Mouse (Mus musculus) embryonic facial prominence, embryonic 14.5 days (tissue): ENCODE measurements around the gene Selenop. TPM values are rescaled to one million over a fixed set of nuclear protein-coding genes. Genes with fewer than 3 reads are reported as not detected.
"Not testable (repeated sequence)": the region's sequence is repeated elsewhere in the genome, so short reads cannot be mapped to it uniquely, and the experiment has no call there.

Source experiments
- ATAC-seq: fragments of 200-750 bp; cut with Nextera tagmentation; 2 replicates; pipeline ENCODE4 v1.8.0; 2017; ENCODE audit warnings: low read depth, moderate number of reproducible peaks, moderate TSS enrichment
- DNase-seq: peaks from one replicate; pipeline ENCODE4 v3.0.0-alpha.2; 2015; ENCODE audit warnings: low spot score
- H3K27ac ChIP-seq: fragments of 300-500 bp; sonication (generic); replicated peaks from 2 replicates; pipeline ENCODE4 v1.5.1; 2014; ENCODE audit warnings: low read depth, mild to moderate bottlenecking, low read length, moderate library complexity
- H3K27me3 ChIP-seq: fragments of 300-500 bp; sonication (generic); replicated peaks from 2 replicates; pipeline ENCODE4 v1.6.1; 2014; ENCODE audit warnings: low read length; ENCODE audit not compliant: control insufficient read depth, insufficient read depth
- H3K36me3 ChIP-seq: fragments of 300-500 bp; sonication (generic); 2 replicates; pipeline ENCODE4 v1.6.1; 2014; ENCODE audit warnings: low read length, mixed read lengths; ENCODE audit not compliant: control insufficient read depth, insufficient read depth
- H3K4me1 ChIP-seq: fragments of 300-500 bp; sonication (generic); 2 replicates; pipeline ENCODE4 v1.6.1; 2014; ENCODE audit warnings: antibody characterized with exemption, low read length; ENCODE audit not compliant: control insufficient read depth, insufficient read depth
- H3K4me2 ChIP-seq: fragments of 300-500 bp; sonication (generic); 2 replicates; pipeline ENCODE4 v1.6.1; 2014; ENCODE audit warnings: low read depth, mild to moderate bottlenecking, low read length, moderate library complexity, mixed read lengths
- H3K4me3 ChIP-seq: fragments of 300-500 bp; sonication (generic); 2 replicates; pipeline ENCODE4 v1.5.1; 2014; ENCODE audit warnings: low read depth, mild to moderate bottlenecking, low read length
- H3K9ac ChIP-seq: fragments of 300-500 bp; sonication (generic); 2 replicates; pipeline ENCODE4 v1.6.1; 2014; ENCODE audit warnings: low read depth, mild to moderate bottlenecking, low read length, moderate library complexity, mixed read lengths
- H3K9me3 ChIP-seq: fragments of 300-500 bp; sonication (generic); 2 replicates; pipeline ENCODE4 v1.6.1; 2016; ENCODE audit warnings: low read length; ENCODE audit not compliant: control insufficient read depth
- WGBS: fragments of 180-500 bp; shearing (Covaris S2); extraction: QIAGEN DNeasy Blood & Tissue Kit; methylation state at CpG from one replicate; pipeline ENCODE4 v1.1.7; 2014; 5-methylcytosine and 5-hydroxymethylcytosine counted together
- polyA plus RNA-seq: library from polyadenylated mRNA; unstranded; fragments of >200 nt; fragmentation: Nextera tagmentation; extraction: Ambion mirVana; gene quantifications from 2 replicates; pipeline ENCODE4 v1.2.1, GENCODE M21; 2014

The Selenop gene
- polyA plus RNA-seq, 1 experiment from 2014 or later: 205 TPM

- H3K36me3 ChIP-seq: no peaks in the 10 kb centered on the region
- no peak overlapping the region for H3K9ac ChIP-seq
- H3K27ac ChIP-seq: no peak overlapping the region
- 80% methylated on average over 3 of the region's 3 CpGs for WGBS
- H3K4me1 ChIP-seq: no peaks in the 10 kb centered on the region
- no peak overlapping the region for H3K4me2 ChIP-seq
- no peak for ATAC-seq
- H3K9me3 ChIP-seq: no peaks in the 10 kb centered on the region
- no peaks in the 10 kb centered on the region for H3K27me3 ChIP-seq
- H3K4me3 ChIP-seq: no peak overlapping the region
- no peak for DNase-seq
Observed at GRCm38 (mm10) chr15:3233837-3234551, 34.4 kb upstream of the Selenop start.

GRCm38 (mm10) chr15:3236338-3236737, 32.0 kb upstream of the Selenop start:
- WGBS: 85% methylated on average over 2 of the region's 2 CpGs
- ATAC-seq (no peak), DNase-seq (no peak)
- no peaks in the 10 kb centered on the region for H3K27me3 ChIP-seq
- H3K4me3 ChIP-seq: no peak overlapping the region
- H3K27ac ChIP-seq: no peak overlapping the region
- H3K9ac ChIP-seq: no peak overlapping the region
- no peaks in the 10 kb centered on the region for H3K36me3 ChIP-seq
- H3K9me3 ChIP-seq: no peaks in the 10 kb centered on the region
- no peak overlapping the region for H3K4me2 ChIP-seq
- H3K4me1 ChIP-seq: no peaks in the 10 kb centered on the region

GRCm38 (mm10) chr15:3237963-3238362, 30.4 kb upstream of the Selenop start:
- Histone ChIP-seq H3K4me2 (no peak overlapping the region), H3K9ac (no peak overlapping the region), H3K9me3 (no peaks in the 10 kb centered on the region), H3K27me3 (no peaks in the 10 kb centered on the region), H3K4me1 (no peaks in the 10 kb centered on the region), H3K36me3 (no peaks in the 10 kb centered on the region), H3K4me3 (no peak overlapping the region), H3K27ac (no peak overlapping the region)
- ATAC-seq: no peak
- WGBS: 82% methylated on average over 1 of the region's 1 CpGs
- no peak for DNase-seq

GRCm38 (mm10) chr15:3245036-3245435, 23.3 kb upstream of the Selenop start:
- H3K36me3 ChIP-seq, H3K4me2 ChIP-seq, H3K9ac ChIP-seq, H3K27me3 ChIP-seq, H3K27ac ChIP-seq, H3K4me3 ChIP-seq, DNase-seq, ATAC-seq, H3K9me3 ChIP-seq, H3K4me1 ChIP-seq: not testable (repeated sequence)
- WGBS: 84% methylated on average over 10 of the region's 10 CpGs

- no peaks in the 10 kb centered on the region for H3K27me3 ChIP-seq
- 83% methylated on average over 2 of the region's 2 CpGs for WGBS
- ATAC-seq (no peak), DNase-seq (no peak)
- H3K4me2 ChIP-seq: no peak overlapping the region
- no peak overlapping the region for H3K9ac ChIP-seq
- H3K36me3 ChIP-seq: no peaks in the 10 kb centered on the region
- no peaks in the 10 kb centered on the region for H3K4me1 ChIP-seq
- H3K4me3 ChIP-seq: no peak overlapping the region
- H3K27ac ChIP-seq: no peak overlapping the region
- H3K9me3 ChIP-seq: 0 out of 2 replicates have a peak, but pooled peaks cover 6% of the 10 kb centered on the region
Observed at GRCm38 (mm10) chr15:3250620-3251019, 17.7 kb upstream of the Selenop start.

GRCm38 (mm10) chr15:3251031-3251717, 17.2 kb upstream of the Selenop start:
- no peaks in the 10 kb centered on the region for H3K36me3 ChIP-seq
- no peak overlapping the region for H3K4me2 ChIP-seq
- ATAC-seq (no peak), DNase-seq (no peak)
- no peaks in the 10 kb centered on the region for H3K27me3 ChIP-seq
- no peak overlapping the region for H3K27ac ChIP-seq
- H3K9me3 ChIP-seq: 0 out of 2 replicates have a peak, but pooled peaks cover 6% of the 10 kb centered on the region
- WGBS: 77% methylated on average over 3 of the region's 3 CpGs
- no peak overlapping the region for H3K9ac ChIP-seq
- H3K4me1 ChIP-seq: no peaks in the 10 kb centered on the region
- no peak overlapping the region for H3K4me3 ChIP-seq

- Histone ChIP-seq H3K36me3 (no peaks in the 10 kb centered on the region), H3K9me3 (0 out of 2 replicates have a peak, but pooled peaks cover 6% of the 10 kb centered on the region), H3K9ac (no peak overlapping the region), H3K27ac (no peak overlapping the region), H3K4me2 (no peak overlapping the region), H3K4me3 (no peak overlapping the region), H3K4me1 (no peaks in the 10 kb centered on the region), H3K27me3 (no peaks in the 10 kb centered on the region)
- ATAC-seq: no peak
- no peak for DNase-seq
Observed at GRCm38 (mm10) chr15:3251718-3252067, 16.7 kb upstream of the Selenop start.

- H3K4me3 ChIP-seq: no peak overlapping the region
- no peak overlapping the region for H3K4me2 ChIP-seq
- no peaks in the 10 kb centered on the region for H3K36me3 ChIP-seq
- H3K27me3 ChIP-seq: no peaks in the 10 kb centered on the region
- no peak for ATAC-seq
- 0 out of 2 replicates have a peak, but pooled peaks cover 6% of the 10 kb centered on the region for H3K9me3 ChIP-seq
- no peak overlapping the region for H3K27ac ChIP-seq
- WGBS: 83% methylated on average over 1 of the region's 1 CpGs
- H3K4me1 ChIP-seq: no peaks in the 10 kb centered on the region
- H3K9ac ChIP-seq: no peak overlapping the region
- DNase-seq: no peak
Observed at GRCm38 (mm10) chr15:3259025-3259424, 9.3 kb upstream of the Selenop start.

GRCm38 (mm10) chr15:3260309-3260708, 8.0 kb upstream of the Selenop start:
- Histone ChIP-seq H3K4me3 (no peak overlapping the region), H3K9ac (no peak overlapping the region), H3K9me3 (no peaks in the 10 kb centered on the region), H3K4me1 (no peaks in the 10 kb centered on the region), H3K36me3 (no peaks in the 10 kb centered on the region), H3K4me2 (no peak overlapping the region), H3K27ac (no peak overlapping the region), H3K27me3 (no peaks in the 10 kb centered on the region)
- ATAC-seq (no peak), DNase-seq (no peak)
- 76% methylated on average over 4 of the region's 4 CpGs for WGBS
